Mouse (Mus musculus): ENCODE results near the gene Dhx58. TPM values are rescaled to one million over a fixed set of nuclear protein-coding genes. Genes with fewer than 3 reads are reported as not detected.

Gene Dhx58
- polyA plus RNA-seq, 1 experiment = 0.40 TPM

GRCm38 (mm10) chr11:100728601-100729000 lies 24.5 kb upstream of the Dhx58 start:
- TF ChIP-seq CEBPB (IDR thresholded peaks at IDR 0.05; ENCODE audit: insufficient read depth, poor library complexity, severe bottlenecking) (no peak), SRF (IDR thresholded peaks at IDR 0.05; ENCODE audit: control insufficient read depth, insufficient read length, low read depth) (no peak), REST (IDR thresholded peaks at IDR 0.05; ENCODE audit: insufficient read depth, insufficient read length) (no peak), TCF12 (IDR thresholded peaks at IDR 0.05; ENCODE audit: insufficient read depth, poor library complexity, severe bottlenecking) (peak; percentile 40), TCF3 (IDR thresholded peaks at IDR 0.05; ENCODE audit: insufficient read length, low read depth) (peak; percentile 17), USF1 (IDR thresholded peaks at IDR 0.05; ENCODE audit: low read depth) (no peak), MYOD1 (IDR thresholded peaks at IDR 0.05; ENCODE audit: control insufficient read depth in 1 of 3, insufficient read length in 2 of 3, low read depth in 2 of 3) (peak in 2 of 3 experiments; percentile 71 to 84), E2F4 (IDR thresholded peaks at IDR 0.05; ENCODE audit: insufficient read depth) (no peak), MAX (IDR thresholded peaks at IDR 0.05; ENCODE audit: low read depth) (no peak), MYOG (IDR thresholded peaks at IDR 0.05; ENCODE audit: control insufficient read depth in 1 of 3, insufficient read depth in 1 of 3, insufficient read length in 2 of 3, low read depth in 2 of 3) (peak in 2 of 3 experiments; percentile 53 to 89), POLR2AphosphoS2 (IDR thresholded peaks at IDR 0.05; ENCODE audit: insufficient read length, low read depth) (no peak), POLR2A (IDR thresholded peaks at IDR 0.05; ENCODE audit: insufficient read length, low read depth) (no peak)
- Histone ChIP-seq H3ac (ENCODE audit: control insufficient read depth, insufficient read length) (no peak overlapping the region), H3K4me2 (ENCODE audit: low read depth) (no peak overlapping the region), H3K4me3 (no peak overlapping the region), H3K79me2 (ENCODE audit: control insufficient read depth, insufficient read depth) (peaks cover 78% of the 10 kb centered on the region), H3K36me3 (ENCODE audit: control insufficient read depth, insufficient read depth) (peaks cover 14% of the 10 kb centered on the region), H3K27me3 (ENCODE audit: control insufficient read depth, insufficient read depth, insufficient read length) (no peaks in the 10 kb centered on the region)

- TF ChIP-seq POLR2AphosphoS2 (IDR thresholded peaks at IDR 0.05; ENCODE audit: insufficient read length, low read depth) = no peak
- TF ChIP-seq POLR2A (IDR thresholded peaks at IDR 0.05; ENCODE audit: insufficient read length, low read depth) = no peak
- Histone ChIP-seq H3K4me3 (no peak overlapping the region), H3K4me2 (ENCODE audit: low read depth) (no peak overlapping the region), H3K27me3 (ENCODE audit: control insufficient read depth, insufficient read depth, insufficient read length) (no peaks in the 10 kb centered on the region), H3K36me3 (ENCODE audit: control insufficient read depth, insufficient read depth) (peaks cover 6% of the 10 kb centered on the region), H3K79me2 (ENCODE audit: control insufficient read depth, insufficient read depth) (peaks cover 78% of the 10 kb centered on the region), H3ac (ENCODE audit: control insufficient read depth, insufficient read length) (no peak overlapping the region)
Measured at GRCm38 (mm10) chr11:100727201-100727600, 23.1 kb upstream of the Dhx58 start.

- TF ChIP-seq E2F4 (IDR thresholded peaks at IDR 0.05; ENCODE audit: insufficient read depth) (no peak), REST (IDR thresholded peaks at IDR 0.05; ENCODE audit: insufficient read depth, insufficient read length) (no peak), POLR2A (IDR thresholded peaks at IDR 0.05; ENCODE audit: insufficient read length, low read depth) (no peak), USF1 (IDR thresholded peaks at IDR 0.05; ENCODE audit: low read depth) (no peak), MYOG (IDR thresholded peaks at IDR 0.05; ENCODE audit: control insufficient read depth in 1 of 3, insufficient read depth in 1 of 3, insufficient read length in 2 of 3, low read depth in 2 of 3) (no peak), MYOD1 (IDR thresholded peaks at IDR 0.05; ENCODE audit: control insufficient read depth in 1 of 3, insufficient read length in 2 of 3, low read depth in 2 of 3) (no peak), TCF12 (IDR thresholded peaks at IDR 0.05; ENCODE audit: insufficient read depth, poor library complexity, severe bottlenecking) (no peak), SRF (IDR thresholded peaks at IDR 0.05; ENCODE audit: control insufficient read depth, insufficient read length, low read depth) (no peak), CEBPB (IDR thresholded peaks at IDR 0.05; ENCODE audit: insufficient read depth, poor library complexity, severe bottlenecking) (no peak), TCF3 (IDR thresholded peaks at IDR 0.05; ENCODE audit: insufficient read length, low read depth) (no peak), MAX (IDR thresholded peaks at IDR 0.05; ENCODE audit: low read depth) (no peak), POLR2AphosphoS2 (IDR thresholded peaks at IDR 0.05; ENCODE audit: insufficient read length, low read depth) (no peak)
- H3K4me3 ChIP-seq = no peak overlapping the region
Measured at GRCm38 (mm10) chr11:100724919-100725512, 20.9 kb upstream of the Dhx58 start.

GRCm38 (mm10) chr11:100722493-100723028 lies 18.5 kb upstream of the Dhx58 start:
- Histone ChIP-seq H3ac (ENCODE audit: control insufficient read depth, insufficient read length) (no peak overlapping the region), H3K4me3 (no peak overlapping the region), H3K79me2 (ENCODE audit: control insufficient read depth, insufficient read depth) (peaks cover 66% of the 10 kb centered on the region), H3K36me3 (ENCODE audit: control insufficient read depth, insufficient read depth) (no peaks in the 10 kb centered on the region), H3K4me2 (ENCODE audit: low read depth) (no peak overlapping the region), H3K27me3 (ENCODE audit: control insufficient read depth, insufficient read depth, insufficient read length) (no peaks in the 10 kb centered on the region)
- TF ChIP-seq TCF3 (IDR thresholded peaks at IDR 0.05; ENCODE audit: insufficient read length, low read depth) = no peak
- TF ChIP-seq REST (IDR thresholded peaks at IDR 0.05; ENCODE audit: insufficient read depth, insufficient read length) = no peak
- TF ChIP-seq CEBPB (IDR thresholded peaks at IDR 0.05; ENCODE audit: insufficient read depth, poor library complexity, severe bottlenecking) = no peak
- TF ChIP-seq MYOD1 (IDR thresholded peaks at IDR 0.05; ENCODE audit: control insufficient read depth in 1 of 3, insufficient read length in 2 of 3, low read depth in 2 of 3) = no peak
- no peak for TF ChIP-seq MAX (IDR thresholded peaks at IDR 0.05; ENCODE audit: low read depth)
- no peak for TF ChIP-seq E2F4 (IDR thresholded peaks at IDR 0.05; ENCODE audit: insufficient read depth)
- no peak for TF ChIP-seq USF1 (IDR thresholded peaks at IDR 0.05; ENCODE audit: low read depth)
- no peak for TF ChIP-seq MYOG (IDR thresholded peaks at IDR 0.05; ENCODE audit: control insufficient read depth in 1 of 3, insufficient read depth in 1 of 3, insufficient read length in 2 of 3, low read depth in 2 of 3)
- TF ChIP-seq POLR2A (IDR thresholded peaks at IDR 0.05; ENCODE audit: insufficient read length, low read depth) = no peak
- no peak for TF ChIP-seq TCF12 (IDR thresholded peaks at IDR 0.05; ENCODE audit: insufficient read depth, poor library complexity, severe bottlenecking)
- TF ChIP-seq SRF (IDR thresholded peaks at IDR 0.05; ENCODE audit: control insufficient read depth, insufficient read length, low read depth) = no peak
- TF ChIP-seq POLR2AphosphoS2 (IDR thresholded peaks at IDR 0.05; ENCODE audit: insufficient read length, low read depth) = no peak

More at GRCm38 (mm10) chr11:100724919-100725512, 20.9 kb upstream of the Dhx58 start:
- Histone ChIP-seq H3K4me2 (ENCODE audit: low read depth) (no peak overlapping the region), H3ac (ENCODE audit: control insufficient read depth, insufficient read length) (no peak overlapping the region), H3K36me3 (ENCODE audit: control insufficient read depth, insufficient read depth) (peaks cover 6% of the 10 kb centered on the region), H3K79me2 (ENCODE audit: control insufficient read depth, insufficient read depth) (peaks cover 79% of the 10 kb centered on the region), H3K27me3 (ENCODE audit: control insufficient read depth, insufficient read depth, insufficient read length) (no peaks in the 10 kb centered on the region)
